Comparison of ENCODE assay signal across 9 mouse cellular contexts in the genomic region with DNA sequence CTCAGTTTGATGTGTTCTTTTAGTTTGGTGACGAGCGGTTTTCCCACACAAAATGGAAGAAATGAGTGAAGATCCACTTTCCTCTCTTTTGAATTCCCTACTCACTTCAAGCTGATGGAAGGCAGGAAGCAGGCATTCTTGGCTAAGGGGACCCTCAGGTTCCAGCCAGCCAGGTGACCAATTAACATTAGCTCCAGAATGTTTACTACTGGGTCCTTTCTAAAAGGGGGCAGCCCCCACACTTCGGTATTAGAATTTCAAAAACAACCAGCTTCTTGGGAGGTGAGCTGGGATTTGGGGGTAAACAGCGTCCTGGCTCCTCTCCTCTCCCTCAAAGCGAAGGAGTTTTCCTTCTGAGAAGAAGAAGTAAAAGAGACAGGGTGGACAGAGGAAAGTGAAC.
DNase-seq lines count a peak whose midpoint lies in the region; ATAC-seq and TF ChIP-seq lines count a peak whose summit lies in the region.
"Had no signal": no experiment of that assay in that cellular context is flagged by ENCODE, and none has a peak within 500 bp of the region (broad histone marks: within the 10 kb centered on the region; RNA-seq: fewer than 3 reads in every experiment).

No protein-coding gene starts in this region.

- intact Hi-C loops in heart, adult 2 months (cut with DNase I): no loop called here

- H3K4me1 ChIP-seq in heart, adult 2 months (ENCODE audit: control insufficient read depth, insufficient read depth, low read length): no peaks in the 10 kb centered on the region
- peaks cover 26% of the 10 kb centered on the region for H3K4me1 ChIP-seq in embryonic facial prominence, embryonic 10.5 days
- peaks cover 4% of the 10 kb centered on the region; the same call in 1 of the 2 replicates for H3K4me1 ChIP-seq in hindbrain, embryonic 14.5 days (replicated peaks; ENCODE audit: control insufficient read depth, insufficient read depth, low read length)
- H3K4me1 ChIP-seq in midbrain, embryonic 12.5 days: peaks cover 22% of the 10 kb centered on the region

- H3K27ac ChIP-seq in heart, adult 2 months: peak overlapping the region; percentile 52
- H3K27ac ChIP-seq in embryonic facial prominence, embryonic 10.5 days (replicated peaks): no peak overlapping the region
- H3K27ac ChIP-seq in hindbrain, embryonic 14.5 days: no peak overlapping the region
- H3K27ac ChIP-seq in midbrain, embryonic 12.5 days (replicated peaks): no peak overlapping the region
- H3K27ac ChIP-seq: layer of hippocampus, adult 2 months had no signal

- no peaks in the 10 kb centered on the region for H3K79me2 ChIP-seq in heart, adult 2 months (replicated peaks; ENCODE audit: control insufficient read depth, insufficient read depth, low read length)

- no peak for ATAC-seq in hindbrain, embryonic 14.5 days (ENCODE audit: low FRiP score)
- no peak for ATAC-seq in midbrain, embryonic 12.5 days (ENCODE audit: low FRiP score, low read depth)

- H3K27me3 ChIP-seq in heart, adult 2 months (ENCODE audit: control insufficient read depth, insufficient read depth, low read length): no peaks in the 10 kb centered on the region
- peaks cover 39% of the 10 kb centered on the region for H3K27me3 ChIP-seq in embryonic facial prominence, embryonic 10.5 days (replicated peaks; ENCODE audit: low read depth, poor library complexity, severe bottlenecking)
- peaks cover 6% of the 10 kb centered on the region; the same call in 1 of the 2 replicates for H3K27me3 ChIP-seq in hindbrain, embryonic 14.5 days (ENCODE audit: control insufficient read depth, insufficient read depth, low read length)
- H3K27me3 ChIP-seq in midbrain, embryonic 12.5 days: peaks cover 27% of the 10 kb centered on the region

- DNase-seq in heart, adult 2 months: no peak
- no peak for DNase-seq in heart, adult 8-10 months (ENCODE audit: low spot score)
- DNase-seq in embryonic facial prominence, embryonic 10.5 days (ENCODE audit: low spot score): no peak
- no peak for DNase-seq in hindbrain, embryonic 14.5 days (ENCODE audit: low spot score)
- DNase-seq in right cerebral cortex, postnatal 10 days (ENCODE audit: low spot score in 2 of 2): no peak
- no peak for DNase-seq in thymus, postnatal 25 days
- no peak for DNase-seq in adrenal gland, adult 2 months

- peak overlapping the region; percentile 25; the same call in 1 of the 2 replicates for H3K9ac ChIP-seq in heart, adult 2 months (ENCODE audit: low read depth, low read length)
- H3K9ac ChIP-seq in hindbrain, embryonic 14.5 days: no peak overlapping the region
- H3K9ac ChIP-seq in midbrain, embryonic 12.5 days (replicated peaks): no peak overlapping the region

- 57% methylated on average over 5 of the region's 5 CpGs for WGBS in heart, adult 2 months
- WGBS in embryonic facial prominence, embryonic 10.5 days: 30% methylated on average over 5 of the region's 5 CpGs
- WGBS in hindbrain, embryonic 14.5 days: 32% methylated on average over 5 of the region's 5 CpGs
- 44% methylated on average over 5 of the region's 5 CpGs for WGBS in midbrain, embryonic 12.5 days

- no peaks in the 10 kb centered on the region for H3K36me3 ChIP-seq in heart, adult 2 months (ENCODE audit: control insufficient read depth, insufficient read depth, low read length)
- no peaks in the 10 kb centered on the region for H3K36me3 ChIP-seq in embryonic facial prominence, embryonic 10.5 days (replicated peaks)
- H3K36me3 ChIP-seq in hindbrain, embryonic 14.5 days (replicated peaks; ENCODE audit: control insufficient read depth, insufficient read depth): no peaks in the 10 kb centered on the region
- H3K36me3 ChIP-seq in midbrain, embryonic 12.5 days: no peaks in the 10 kb centered on the region

- H3K4me2 ChIP-seq in hindbrain, embryonic 14.5 days (replicated peaks): peak overlapping the region; percentile 59
- peak overlapping the region; percentile 58 for H3K4me2 ChIP-seq in midbrain, embryonic 12.5 days (replicated peaks)

- TF ChIP-seq POLR2A in heart, adult 2 months (IDR thresholded peaks at IDR 0.05; ENCODE audit: insufficient read depth, low read depth, low read length): no peak

- H3K9me3 ChIP-seq in embryonic facial prominence, embryonic 10.5 days: no peaks in the 10 kb centered on the region
- no peaks in the 10 kb centered on the region for H3K9me3 ChIP-seq in hindbrain, embryonic 14.5 days (ENCODE audit: control insufficient read depth, low read length)
- H3K9me3 ChIP-seq in midbrain, embryonic 12.5 days: no peaks in the 10 kb centered on the region

- TF ChIP-seq EP300 in heart, adult 2 months (IDR thresholded peaks at IDR 0.05; ENCODE audit: insufficient read depth, low read depth, low read length): no peak

- peak overlapping the region; percentile 38 for H3K4me3 ChIP-seq in heart, adult 2 months
- H3K4me3 ChIP-seq in embryonic facial prominence, embryonic 10.5 days: peak overlapping the region; percentile 56
- no peak overlapping the region for H3K4me3 ChIP-seq in hindbrain, embryonic 14.5 days (replicated peaks; ENCODE audit: low read length)
- peak overlapping the region; percentile 38; the same call in 1 of the 2 replicates for H3K4me3 ChIP-seq in midbrain, embryonic 12.5 days

- TF ChIP-seq CTCF in heart, adult 2 months (IDR thresholded peaks at IDR 0.05): no peak
